In the genomic region with DNA sequence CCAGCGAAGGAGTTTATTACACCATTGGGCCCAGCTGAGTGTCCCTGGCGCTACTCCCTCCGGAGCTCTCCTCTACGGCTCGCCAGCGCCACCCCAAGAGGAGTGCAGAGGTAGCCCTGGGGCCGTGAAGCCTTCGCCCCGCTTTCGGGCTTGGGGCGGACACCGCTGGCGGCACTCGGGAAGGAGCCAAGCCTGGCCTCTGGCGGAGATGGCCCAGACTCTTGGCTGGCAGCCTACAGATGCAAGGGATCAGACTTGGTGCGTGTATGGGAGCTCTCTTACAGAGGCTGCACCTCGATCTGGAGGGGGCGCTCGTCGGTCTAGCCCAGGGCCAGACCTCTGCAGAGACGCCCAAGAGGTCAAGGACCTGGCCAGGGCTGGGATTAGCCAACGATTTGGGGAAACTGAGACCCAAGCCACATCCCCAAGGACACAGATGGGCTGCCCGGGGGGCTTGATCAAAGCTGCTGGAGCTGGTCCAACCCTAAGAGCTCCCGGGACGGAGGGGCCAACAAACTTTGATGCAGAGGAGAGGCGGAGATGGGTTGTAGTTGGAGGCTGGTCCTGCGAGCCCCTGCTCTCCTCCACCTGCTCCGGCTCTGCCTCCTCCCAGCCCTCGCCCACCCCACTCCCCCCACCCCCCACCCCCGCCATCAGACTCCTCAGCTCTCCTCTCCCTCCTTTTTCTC, we compare ENCODE assay signal across 8 mouse cellular contexts. TPM values are rescaled to one million over a fixed set of nuclear protein-coding genes. Genes with fewer than 3 reads are reported as not detected.
DNase-seq lines count a peak whose midpoint lies in the region; ATAC-seq and TF ChIP-seq lines count a peak whose summit lies in the region.

No protein-coding gene starts in this region.

- peaks cover 84% of the 10 kb centered on the region for H3K27me3 ChIP-seq in forebrain, embryonic 15.5 days

- in situ Hi-C loops in ES-E14 (cut with MboI; ENCODE audit: low sequenced_read_pairs in 2 of 2, unreplicated experiment in 2 of 2): loop anchor here in 1 of 2 experiments (10.0 kb wide), 1 partner anchor 869 kb away; the partner anchor contains the start of gene Irx3

- DNase-seq in ES-E14 (ENCODE audit: low read depth, low spot score): no peak
- DNase-seq in cerebellum, adult 11-12 months: peak; percentile 6
- DNase-seq in heart, postnatal 4 days: peak; percentile 70
- DNase-seq in layer of hippocampus, postnatal 14 days (ENCODE audit: low spot score in 2 of 2): peak; percentile 20 to 34
- DNase-seq in lung, postnatal 36 days: peak; percentile 32
- peak; percentile 3 for DNase-seq in skeletal muscle tissue, adult 2 months (ENCODE audit: low read depth, low spot score)

- no peak overlapping the region for H3K27ac ChIP-seq in ES-E14 (ENCODE audit: insufficient read depth, low read depth, low read length, poor library complexity, severe bottlenecking)
- H3K27ac ChIP-seq in forebrain, embryonic 15.5 days (replicated peaks): no peak overlapping the region

- H3K9ac ChIP-seq in ES-E14 (ENCODE audit: insufficient read depth, low read depth, low read length, poor library complexity, severe bottlenecking): no peak overlapping the region
- peak overlapping the region; percentile 23; the same call in 1 of the 2 replicates for H3K9ac ChIP-seq in forebrain, embryonic 15.5 days (replicated peaks)

- peak overlapping the region; percentile 53 for H3K4me2 ChIP-seq in forebrain, embryonic 15.5 days (replicated peaks)

- WGBS in forebrain, embryonic 15.5 days: under 1% methylated on average over 29 of the region's 30 CpGs

- H3K4me1 ChIP-seq in ES-E14 (ENCODE audit: control insufficient read depth in 2 of 2, insufficient read depth in 2 of 2, low read length in 2 of 2, poor library complexity in 1 of 2): no peaks in the 10 kb centered on the region
- peaks cover 26% of the 10 kb centered on the region for H3K4me1 ChIP-seq in forebrain, embryonic 15.5 days

- peak; percentile 55; the same call in 1 of the 2 replicates for ATAC-seq in forebrain, embryonic 15.5 days (replicated peaks)
- ATAC-seq in erythroblast, adult 5-6 weeks (replicated peaks; ENCODE audit: low FRiP score, poor library complexity, severe bottlenecking): no peak

- H3K36me3 ChIP-seq in ES-E14 (ENCODE audit: control insufficient read depth, insufficient read depth, low read length, poor library complexity, severe bottlenecking): no peaks in the 10 kb centered on the region
- H3K36me3 ChIP-seq in forebrain, embryonic 15.5 days: no peaks in the 10 kb centered on the region

- H3K4me3 ChIP-seq in ES-E14 (ENCODE audit: insufficient read depth in 1 of 2, low read depth in 1 of 2, low read length in 2 of 2, poor library complexity in 1 of 2, severe bottlenecking in 1 of 2): peak overlapping the region; percentile 45 to 65
- peak overlapping the region; percentile 32 for H3K4me3 ChIP-seq in forebrain, embryonic 15.5 days

- H3K9me3 ChIP-seq in ES-E14 (ENCODE audit: control insufficient read depth, insufficient read depth, low read depth, low read length): no peaks in the 10 kb centered on the region
- no peaks in the 10 kb centered on the region for H3K9me3 ChIP-seq in forebrain, embryonic 15.5 days

TF ChIP-seq in ES-E14, 5 proteins besides CTCF, POLR2A, EP300 and RAD21:
- TF ChIP-seq ZNF384 (IDR thresholded peaks at IDR 0.05; ENCODE audit: low read depth, low read length): no peak
- TF ChIP-seq MAFK (IDR thresholded peaks at IDR 0.05; ENCODE audit: insufficient read depth, low read depth, low read length): no peak
- TF ChIP-seq ZC3H11A (IDR thresholded peaks at IDR 0.05; ENCODE audit: borderline replicate concordance, low read depth, low read length): no peak
- TF ChIP-seq HCFC1 (IDR thresholded peaks at IDR 0.05; ENCODE audit: borderline replicate concordance, insufficient read depth, low read length): no peak
- no peak for TF ChIP-seq CHD2 (IDR thresholded peaks at IDR 0.05; ENCODE audit: low read depth, low read length)

RNA-seq across cellular contexts. Expression of gene Irx6, which starts 0.4 kb away (rescaled TPM):
- total RNA-seq in ES-E14 (2012; rRNA removed): not detected in 2 replicates
- 0.26 TPM in 1 of 2 replicates, not detected in the other for polyA plus RNA-seq in forebrain, embryonic 15.5 days (2015; fragmentation: Nextera tagmentation; extraction: Ambion mirVana)
- total RNA-seq in heart, postnatal 4 days (2021): not detected
- under 1 TPM; 0.16 to 0.26 TPM for total RNA-seq in layer of hippocampus, postnatal 14 days (2021)
- total RNA-seq in erythroblast, adult 5-6 weeks (2015; ENCODE audit: low replicate concordance): not detected in 2 replicates
- not detected in 2 replicates for total RNA-seq in erythroblast, adult 5-6 weeks (2017; ENCODE audit: low replicate concordance)
